Comparison of ENCODE assay signal across 8 mouse cellular contexts in the genomic region with DNA sequence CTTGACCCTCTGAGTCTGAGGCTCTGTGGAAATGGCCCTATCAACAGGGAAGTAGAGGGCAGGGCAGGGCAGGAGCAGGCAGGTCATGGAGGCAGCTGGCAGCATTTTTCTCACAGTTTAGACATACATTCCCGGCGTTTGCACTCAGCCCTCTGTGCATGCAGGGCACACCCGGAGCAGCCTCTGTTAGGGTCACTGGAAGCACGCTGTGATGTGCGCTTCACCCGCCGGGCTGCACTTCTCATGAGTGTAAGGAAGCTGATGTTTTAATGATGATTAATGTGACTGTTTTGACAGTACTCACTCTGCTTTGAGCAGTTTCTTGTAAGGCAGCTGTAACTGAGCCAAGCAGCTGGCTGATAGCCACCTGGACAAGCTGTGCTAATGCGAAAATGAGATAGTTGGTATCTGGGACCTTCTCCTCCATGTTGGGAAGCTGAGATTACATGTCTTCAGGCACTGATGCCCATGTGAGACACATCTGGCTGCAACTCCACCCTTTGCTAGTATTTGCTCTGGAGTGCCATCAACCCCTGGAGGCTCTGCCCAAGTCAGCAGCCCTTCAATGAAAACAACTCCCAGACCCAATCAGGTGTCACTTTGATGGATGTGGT.
DNase-seq lines count a peak whose midpoint lies in the region; ATAC-seq and TF ChIP-seq lines count a peak whose summit lies in the region.
"Had no signal": no experiment of that assay in that cellular context is flagged by ENCODE, and none has a peak within 500 bp of the region (broad histone marks: within the 10 kb centered on the region; RNA-seq: fewer than 3 reads in every experiment).

No protein-coding gene starts in this region.

- no peaks in the 10 kb centered on the region for H3K27me3 ChIP-seq in lung, embryonic 15.5 days
- peaks cover 53% of the 10 kb centered on the region for H3K27me3 ChIP-seq in erythroblast, embryonic 14.5 days (ENCODE audit: control insufficient read depth)
- H3K27me3 ChIP-seq in cerebellum, adult 2 months (ENCODE audit: control insufficient read depth, insufficient read depth, low read length): no peaks in the 10 kb centered on the region

- H3K4me2 ChIP-seq in lung, embryonic 15.5 days: no peak overlapping the region

- no peak for TF ChIP-seq POLR2A in cerebellum, adult 2 months (IDR thresholded peaks at IDR 0.05; ENCODE audit: borderline replicate concordance, insufficient read depth, low read length)

- no peak overlapping the region for H3K4me3 ChIP-seq in lung, embryonic 15.5 days
- H3K4me3 ChIP-seq in erythroblast, embryonic 14.5 days (replicated peaks): peak overlapping the region; percentile 60
- no peak overlapping the region for H3K4me3 ChIP-seq in cerebellum, adult 2 months (replicated peaks; ENCODE audit: insufficient read depth, low read depth, low read length)

- H3K4me1 ChIP-seq in lung, embryonic 15.5 days: peaks cover 7% of the 10 kb centered on the region; the same call in 1 of the 2 replicates
- peaks cover 93% of the 10 kb centered on the region for H3K4me1 ChIP-seq in erythroblast, embryonic 14.5 days (ENCODE audit: control insufficient read depth)
- H3K4me1 ChIP-seq in cerebellum, adult 2 months (ENCODE audit: control insufficient read depth, insufficient read depth, low read length): no peaks in the 10 kb centered on the region

- H3K9me3 ChIP-seq in lung, embryonic 15.5 days: no peaks in the 10 kb centered on the region
- no peaks in the 10 kb centered on the region for H3K9me3 ChIP-seq in erythroblast, embryonic 14.5 days (ENCODE audit: control insufficient read depth, low read length)

- H3K27ac ChIP-seq in lung, embryonic 15.5 days: no peak overlapping the region
- H3K27ac ChIP-seq in cerebellum, adult 2 months (ENCODE audit: insufficient read depth, low read length): no peak overlapping the region

- no peak overlapping the region for H3K9ac ChIP-seq in lung, embryonic 15.5 days

- no peak for TF ChIP-seq CTCF in cerebellum, adult 2 months (IDR thresholded peaks at IDR 0.05; ENCODE audit: borderline replicate concordance, insufficient read depth, low read depth, low read length)

- no peaks in the 10 kb centered on the region for H3K36me3 ChIP-seq in lung, embryonic 15.5 days
- H3K36me3 ChIP-seq in erythroblast, embryonic 14.5 days (ENCODE audit: control insufficient read depth): peaks cover 23% of the 10 kb centered on the region

- 12% methylated on average over 8 of the region's 8 CpGs for WGBS in lung, embryonic 15.5 days
- 44% methylated on average over 8 of the region's 8 CpGs for WGBS in cerebellum, adult 2 months

- peak; percentile 64; the same call in 1 of the 2 replicates for ATAC-seq in lung, embryonic 15.5 days (ENCODE audit: borderline replicate concordance, extremely low read depth, low FRiP score, low TSS enrichment)
- peak; percentile 87 for ATAC-seq in megakaryocyte progenitor cell, adult 5-6 weeks (replicated peaks; ENCODE audit: poor library complexity)

- DNase-seq in lung, postnatal 10 days: no peak
- DNase-seq in brain, adult 2 months (ENCODE audit: low read depth, low spot score): peak; percentile 10
- DNase-seq in cerebellum, adult 2 months: no peak
- no peak for DNase-seq in cerebellum, adult 11-12 months
- DNase-seq: gastrocnemius, postnatal 10 days had no signal
